Mouse (Mus musculus) kidney, postnatal 0 days (tissue): ENCODE measurements at regions not wholly inside any gene's neighbourhood (a gene's known extent, or its start where the extent isn't known, plus 50 kb on each side); places are given as distances from the start of the nearest gene placed in this dataset.

Source experiments
- ATAC-seq: fragments of 200-750 bp; cut with Nextera tagmentation; replicated peaks from 2 replicates; pipeline ENCODE4 v1.8.0; 2017; ENCODE audit warnings: low read depth, moderate number of reproducible peaks, moderate TSS enrichment, moderate library complexity; ENCODE audit not compliant: low FRiP score
- DNase-seq: peaks from one replicate; pipeline ENCODE4 v3.0.0-alpha.2; 2016; ENCODE audit warnings: low spot score
- H3K27ac ChIP-seq: fragments of 300-500 bp; sonication (generic); 2 replicates; pipeline ENCODE4 v1.5.1; 2014; ENCODE audit warnings: mild to moderate bottlenecking
- H3K27me3 ChIP-seq: fragments of 300-500 bp; sonication (generic); 2 replicates; pipeline ENCODE4 v1.6.1; 2014; ENCODE audit warnings: low read length, mixed read lengths; ENCODE audit not compliant: insufficient read depth
- H3K36me3 ChIP-seq: fragments of 300-500 bp; sonication (generic); 2 replicates; pipeline ENCODE4 v1.6.1; 2014; ENCODE audit warnings: low read length, mixed read lengths; ENCODE audit not compliant: insufficient read depth
- H3K4me1 ChIP-seq: fragments of 300-500 bp; sonication (generic); replicated peaks from 2 replicates; pipeline ENCODE4 v1.6.1; 2014; ENCODE audit warnings: antibody characterized with exemption, low read length, mixed read lengths; ENCODE audit not compliant: insufficient read depth
- H3K4me2 ChIP-seq: fragments of 300-500 bp; sonication (generic); 2 replicates; pipeline ENCODE4 v1.6.1; 2014; ENCODE audit warnings: mild to moderate bottlenecking, low read length, moderate library complexity, mixed read lengths
- H3K4me3 ChIP-seq: fragments of 300-500 bp; sonication (generic); replicated peaks from 2 replicates; pipeline ENCODE4 v1.5.1; 2014; ENCODE audit warnings: low read depth, low read length
- H3K9ac ChIP-seq: fragments of 300-500 bp; sonication (generic); 2 replicates; pipeline ENCODE4 v1.6.1; 2014; ENCODE audit warnings: low read depth, low read length
- H3K9me3 ChIP-seq: fragments of 300-500 bp; sonication (generic); replicated peaks from 2 replicates; pipeline ENCODE4 v1.6.1; 2016; ENCODE audit warnings: low read length, inconsistent platforms, mixed read lengths
- CTCF ChIP-seq: IDR thresholded peaks from 2 replicates; pipeline ENCODE4 v1.5.1; 2016; ENCODE audit warnings: antibody characterized with exemption, low read depth, mild to moderate bottlenecking, moderate library complexity
- WGBS: fragments of 180-500 bp; shearing (Covaris S2); extraction: QIAGEN DNeasy Blood & Tissue Kit; methylation state at CpG from one replicate; pipeline ENCODE4 v1.1.7; 2014; 5-methylcytosine and 5-hydroxymethylcytosine counted together

GRCm38 (mm10) chr11:86408686-86409579 lies 51.5 kb upstream of the Med13 start:
- Histone ChIP-seq H3K9ac (no peak overlapping the region), H3K27me3 (no peaks in the 10 kb centered on the region), H3K36me3 (no peaks in the 10 kb centered on the region), H3K4me3 (no peak overlapping the region), H3K4me1 (no peaks in the 10 kb centered on the region), H3K9me3 (no peaks in the 10 kb centered on the region), H3K4me2 (no peak overlapping the region), H3K27ac (no peak overlapping the region)
- TF ChIP-seq CTCF, result no peak
- ATAC-seq (no peak), DNase-seq (no peak)
- 52% methylated on average over 6 of the region's 6 CpGs for WGBS

DNA sequence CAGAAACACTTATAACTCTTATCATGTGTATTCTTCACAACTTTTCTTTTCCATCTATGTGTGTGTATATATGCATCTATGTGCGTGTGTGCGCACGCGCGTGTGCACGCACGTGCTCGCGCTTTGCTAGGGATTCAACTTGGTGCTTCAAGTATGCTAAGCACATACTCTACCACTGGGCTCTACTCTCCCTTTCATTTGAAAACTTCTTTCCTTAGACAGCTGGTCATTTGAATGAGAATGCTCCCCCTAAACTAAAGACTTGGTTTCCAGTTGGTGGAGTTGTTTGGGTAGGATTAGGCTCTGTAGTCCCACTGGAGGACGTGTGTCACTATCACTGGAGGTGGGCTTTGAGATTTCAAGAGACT lies 52.2 kb upstream of the Med13 start:
- WGBS, result 92% methylated on average over 10 of the region's 10 CpGs
- no peak for DNase-seq
- no peak for ATAC-seq
- no peak overlapping the region for H3K4me2 ChIP-seq
- no peaks in the 10 kb centered on the region for H3K9me3 ChIP-seq
- no peak overlapping the region for H3K4me3 ChIP-seq
- TF ChIP-seq CTCF, result no peak
- no peak overlapping the region for H3K9ac ChIP-seq
- no peaks in the 10 kb centered on the region for H3K27me3 ChIP-seq
- H3K4me1 ChIP-seq, result no peaks in the 10 kb centered on the region
- H3K36me3 ChIP-seq, result no peaks in the 10 kb centered on the region
- no peak overlapping the region for H3K27ac ChIP-seq

DNA sequence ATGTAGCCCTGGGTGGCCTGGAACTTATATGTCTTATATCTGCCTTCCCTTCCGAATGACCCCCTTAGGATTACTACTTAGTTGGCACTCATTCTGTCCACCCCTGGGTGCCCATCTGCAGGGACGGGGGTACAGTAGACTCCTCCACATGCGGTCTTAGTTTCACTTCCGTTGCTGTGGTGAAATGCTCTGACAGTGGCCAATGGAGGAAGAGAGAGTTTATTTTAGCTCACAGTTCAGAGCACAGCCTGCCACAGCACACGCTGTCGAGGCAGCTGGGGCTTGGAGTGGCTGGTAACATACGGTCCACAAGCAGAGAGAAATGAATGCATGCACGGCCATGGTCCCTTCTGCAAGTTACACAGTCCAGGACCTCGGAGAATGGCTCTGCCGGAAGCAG lies 53.1 kb upstream of the Med13 start:
- 87% methylated on average over 10 of the region's 10 CpGs for WGBS
- no peak for TF ChIP-seq CTCF
- H3K4me1 ChIP-seq, result no peaks in the 10 kb centered on the region
- DNase-seq (no peak), ATAC-seq (no peak)
- no peaks in the 10 kb centered on the region for H3K9me3 ChIP-seq
- H3K27me3 ChIP-seq, result no peaks in the 10 kb centered on the region
- no peaks in the 10 kb centered on the region for H3K36me3 ChIP-seq
- H3K27ac ChIP-seq, result no peak overlapping the region
- no peak overlapping the region for H3K4me2 ChIP-seq
- H3K4me3 ChIP-seq, result no peak overlapping the region
- H3K9ac ChIP-seq, result no peak overlapping the region

DNA sequence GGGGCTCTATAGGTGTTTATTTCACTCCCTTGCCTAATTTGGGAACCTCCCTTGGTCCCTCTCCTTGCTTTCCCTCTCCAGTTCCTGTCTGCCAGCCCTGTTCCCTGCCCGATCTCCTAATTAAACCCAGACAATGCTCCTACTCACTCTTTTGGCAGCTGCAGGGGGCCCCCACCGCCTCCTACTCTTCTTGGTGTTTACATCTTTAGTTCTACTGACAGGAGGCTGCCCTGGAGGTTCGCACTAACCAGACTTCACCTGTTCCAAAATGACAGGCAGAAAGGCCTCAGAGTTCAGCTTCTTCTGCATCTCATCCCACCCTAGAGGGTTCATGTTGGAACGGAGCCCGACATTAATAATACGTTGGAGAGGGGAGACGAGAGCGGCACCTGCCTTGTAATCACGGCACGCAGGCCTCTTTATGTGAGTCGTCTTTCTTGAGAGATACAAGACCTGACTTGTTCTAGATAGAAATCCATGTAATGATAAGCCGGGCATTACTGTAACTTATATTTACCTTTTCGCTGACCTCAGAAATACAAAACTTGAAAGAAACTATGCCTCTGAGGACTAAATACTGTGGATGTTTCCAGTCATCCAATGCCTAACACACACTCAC lies 55.5 kb upstream of the Med13 start:
- ATAC-seq, result no peak
- no peak overlapping the region for H3K4me3 ChIP-seq
- H3K27ac ChIP-seq, result no peak overlapping the region
- WGBS, result 62% methylated on average over 13 of the region's 13 CpGs
- no peak for DNase-seq
- H3K4me1 ChIP-seq, result no peaks in the 10 kb centered on the region
- no peak for TF ChIP-seq CTCF
- H3K27me3 ChIP-seq, result no peaks in the 10 kb centered on the region
- H3K9ac ChIP-seq, result no peak overlapping the region
- no peaks in the 10 kb centered on the region for H3K9me3 ChIP-seq
- no peak overlapping the region for H3K4me2 ChIP-seq
- H3K36me3 ChIP-seq, result no peaks in the 10 kb centered on the region

- Histone ChIP-seq H3K4me2 (no peak overlapping the region), H3K9ac (no peak overlapping the region), H3K27me3 (no peaks in the 10 kb centered on the region), H3K36me3 (no peaks in the 10 kb centered on the region), H3K27ac (no peak overlapping the region), H3K4me1 (no peaks in the 10 kb centered on the region), H3K4me3 (no peak overlapping the region), H3K9me3 (no peaks in the 10 kb centered on the region)
- ATAC-seq (no peak), DNase-seq (no peak)
- no peak for TF ChIP-seq CTCF
- 79% methylated on average over 5 of the region's 5 CpGs for WGBS
Observed at GRCm38 (mm10) chr11:86416471-86416870, 59.1 kb upstream of the Med13 start.

- no peaks in the 10 kb centered on the region for H3K27me3 ChIP-seq
- H3K36me3 ChIP-seq, result no peaks in the 10 kb centered on the region
- no peak for ATAC-seq
- H3K4me3 ChIP-seq, result no peak overlapping the region
- no peaks in the 10 kb centered on the region for H3K4me1 ChIP-seq
- H3K9ac ChIP-seq, result no peak overlapping the region
- H3K27ac ChIP-seq, result no peak overlapping the region
- H3K9me3 ChIP-seq, result no peaks in the 10 kb centered on the region
- H3K4me2 ChIP-seq, result no peak overlapping the region
- no peak for TF ChIP-seq CTCF
- DNase-seq, result no peak
- 89% methylated on average over 6 of the region's 6 CpGs for WGBS
Observed at GRCm38 (mm10) chr11:86417164-86417563, 59.8 kb upstream of the Med13 start.
